Mouse (Mus musculus) olfactory bulb, adult 2 months (tissue): ENCODE measurements around the gene Gabrr2.

Experiments
- CTCF ChIP-seq: fragments of 200-500 bp; IDR thresholded peaks from 2 replicates; pipeline ENCODE4 v1.5.1; 2012; ENCODE audit warnings: low read depth, mild to moderate bottlenecking, low read length, moderate library complexity; ENCODE audit not compliant: insufficient read depth
- POLR2A ChIP-seq: fragments of 200-500 bp; IDR thresholded peaks from 2 replicates; pipeline ENCODE4 v1.6.1; 2012; ENCODE audit warnings: mild to moderate bottlenecking, low read depth, low read length, moderate library complexity; ENCODE audit not compliant: insufficient read depth

- no peak for TF ChIP-seq CTCF
- no peak for TF ChIP-seq POLR2A
Measured at GRCm38 (mm10) chr4:33077724-33078123, 14.9 kb downstream of the Gabrr2 start.
